Mouse (Mus musculus): ENCODE measurements around the gene Dusp10.

GRCm38 (mm10) chr1:184014091-184014490, 989 bp downstream of the Dusp10 start:
- TF ChIP-seq POLR2A (IDR thresholded peaks at IDR 0.05; ENCODE audit: extremely low read depth, insufficient read depth, low read length) (no peak), CTCF (IDR thresholded peaks at IDR 0.05; ENCODE audit: low read depth, low read length) (no peak)
